Mouse (Mus musculus): ENCODE measurements around the gene Pin1. TPM values are rescaled to one million over a fixed set of nuclear protein-coding genes. Genes with fewer than 3 reads are reported as not detected.

The Pin1 gene
- 54.9 and 56.7 TPM in 2 replicates for polyA plus RNA-seq (2015; fragmentation: Nextera tagmentation; extraction: Ambion mirVana)

GRCm38 (mm10) chr9:20651602-20652259, at the start of gene Pin1:
Gene Pin1, plus strand, starts transcription at chr9:20652095.
- DNase-seq (ENCODE audit: low spot score): peak; percentile 99

- DNase-seq (ENCODE audit: low spot score): no peak
Observed at GRCm38 (mm10) chr9:20606269-20606668, 45.6 kb upstream of the Pin1 start.

GRCm38 (mm10) chr9:20607100-20607974, 44.6 kb upstream of the Pin1 start:
- peak; percentile 93 for DNase-seq (ENCODE audit: low spot score)

- peak; percentile 77 for DNase-seq (ENCODE audit: low spot score)
Observed at GRCm38 (mm10) chr9:20609831-20610464, 41.9 kb upstream of the Pin1 start.

GRCm38 (mm10) chr9:20611976-20612375, 39.9 kb upstream of the Pin1 start:
- no peak for DNase-seq (ENCODE audit: low spot score)

GRCm38 (mm10) chr9:20616685-20617084, 35.2 kb upstream of the Pin1 start:
- no peak for DNase-seq (ENCODE audit: low spot score)

GRCm38 (mm10) chr9:20631332-20631731, 20.6 kb upstream of the Pin1 start:
- no peak for DNase-seq (ENCODE audit: low spot score)

GRCm38 (mm10) chr9:20635676-20636075, 16.2 kb upstream of the Pin1 start:
- peak; percentile 69 for DNase-seq (ENCODE audit: low spot score)

- peak; percentile 96 for DNase-seq (ENCODE audit: low spot score)
Observed at GRCm38 (mm10) chr9:20636256-20636655, 15.6 kb upstream of the Pin1 start.

GRCm38 (mm10) chr9:20636790-20637189, 15.1 kb upstream of the Pin1 start:
- DNase-seq (ENCODE audit: low spot score): no peak

- no peak for DNase-seq (ENCODE audit: low spot score)
Observed at GRCm38 (mm10) chr9:20638552-20638951, 13.3 kb upstream of the Pin1 start.

GRCm38 (mm10) chr9:20639486-20639885, 12.4 kb upstream of the Pin1 start:
- peak; percentile 33 for DNase-seq (ENCODE audit: low spot score)

- DNase-seq (ENCODE audit: low spot score): peak; percentile 39
Observed at GRCm38 (mm10) chr9:20641501-20641900, 10.4 kb upstream of the Pin1 start.

GRCm38 (mm10) chr9:20642101-20642895, 9.6 kb upstream of the Pin1 start, which contains the start of gene Ubl5:
Gene Ubl5, plus strand, starts transcription at chr9:20642878.
- peak; percentile 99 for DNase-seq (ENCODE audit: low spot score)

- peak; percentile 95 for DNase-seq (ENCODE audit: low spot score)
Observed at GRCm38 (mm10) chr9:20642896-20643466, 8.9 kb upstream of the Pin1 start.

GRCm38 (mm10) chr9:20643781-20644180, 8.1 kb upstream of the Pin1 start:
- DNase-seq (ENCODE audit: low spot score): peak; percentile 50

- DNase-seq (ENCODE audit: low spot score): peak; percentile 83
Observed at GRCm38 (mm10) chr9:20644360-20645081, 7.4 kb upstream of the Pin1 start, which contains the start of gene Fbxl12. Gene Fbxl12, minus strand, starts transcription at chr9:20644767.

- peak; percentile 46 for DNase-seq (ENCODE audit: low spot score)
Observed at GRCm38 (mm10) chr9:20645121-20645520, 6.8 kb upstream of the Pin1 start.

GRCm38 (mm10) chr9:20652260-20652658, 364 bp downstream of the Pin1 start:
- DNase-seq (ENCODE audit: low spot score): no peak

GRCm38 (mm10) chr9:20653859-20654258, 2.0 kb downstream of the Pin1 start:
- no peak for DNase-seq (ENCODE audit: low spot score)
